Mouse (Mus musculus): ENCODE data around the gene Pls3.

GRCm38 (mm10) chrX:75842120-75842519, 32.9 kb downstream of the Pls3 start:
- TF ChIP-seq ZC3H11A (IDR thresholded peaks at IDR 0.05; ENCODE audit: borderline replicate concordance, low read depth, low read length) (no peak), CHD2 (IDR thresholded peaks at IDR 0.05; ENCODE audit: low read depth, low read length) (no peak), HCFC1 (IDR thresholded peaks at IDR 0.05; ENCODE audit: borderline replicate concordance, insufficient read depth, low read length) (no peak), MAFK (IDR thresholded peaks at IDR 0.05; ENCODE audit: insufficient read depth, low read depth, low read length) (no peak)
